Mouse (Mus musculus) heart, adult 2 months (tissue): ENCODE results near the gene Rgs7. TPM values are rescaled to one million over a fixed set of nuclear protein-coding genes. Genes with fewer than 3 reads are reported as not detected.

Source experiments
- DNase-seq, 2 experiments: peaks; one replicate each; pipeline ENCODE4 v3.0.0; 2021
- H3K27ac ChIP-seq: fragments of 200-600 bp; 2 replicates; pipeline ENCODE4 v1.8.1; 2022
- H3K27me3 ChIP-seq: fragments of 200-500 bp; 2 replicates; pipeline ENCODE4 v1.6.1; 2012; ENCODE audit warnings: mild to moderate bottlenecking, low read length, inconsistent platforms, mixed read lengths; ENCODE audit not compliant: control insufficient read depth, insufficient read depth
- H3K36me3 ChIP-seq: fragments of 200-500 bp; 2 replicates; pipeline ENCODE4 v1.6.1; 2012; ENCODE audit warnings: low read length, inconsistent platforms; ENCODE audit not compliant: control insufficient read depth, insufficient read depth
- H3K4me1 ChIP-seq: fragments of 200-500 bp; 2 replicates; pipeline ENCODE4 v1.6.1; 2011; ENCODE audit warnings: low read length; ENCODE audit not compliant: control insufficient read depth, insufficient read depth
- H3K4me3 ChIP-seq: fragments of 200-600 bp; 2 replicates; pipeline ENCODE4 v1.8.1; 2022
- H3K79me2 ChIP-seq: fragments of 200-500 bp; replicated peaks from 2 replicates; pipeline ENCODE4 v1.6.1; 2012; ENCODE audit warnings: mild to moderate bottlenecking, inconsistent platforms, low read length, moderate library complexity, mixed read lengths; ENCODE audit not compliant: control insufficient read depth, insufficient read depth
- H3K9ac ChIP-seq: fragments of 200-500 bp; 2 replicates; pipeline ENCODE4 v1.6.1; 2012; ENCODE audit warnings: low read depth, mild to moderate bottlenecking, control low read depth, inconsistent platforms, low read length, mixed read lengths
- CTCF ChIP-seq: fragments of 200-600 bp; IDR thresholded peaks from 2 replicates; pipeline ENCODE4 v1.8.1; 2022; ENCODE audit warnings: antibody characterized with exemption, mild to moderate bottlenecking, moderate library complexity
- EP300 ChIP-seq: fragments of 200-500 bp; IDR thresholded peaks from 2 replicates; pipeline ENCODE4 v1.6.1; 2011; ENCODE audit warnings: low read depth, low read length, control low read depth; ENCODE audit not compliant: insufficient read depth
- POLR2A ChIP-seq: fragments of 200-500 bp; IDR thresholded peaks from 2 replicates; pipeline ENCODE4 v1.6.1; 2011; ENCODE audit warnings: mild to moderate bottlenecking, low read depth, low read length, control low read depth; ENCODE audit not compliant: insufficient read depth
- WGBS: fragments of 180-500 bp; shearing (Covaris S2); methylation state at CpG from one replicate; pipeline ENCODE4 v1.1.7; 2018; 5-methylcytosine and 5-hydroxymethylcytosine counted together
- intact Hi-C: fragments of 180-260 bp; cut with DNase I; formaldehyde crosslinking; loops from one replicate; pipeline ENCODE4 v1.15.1; 2025
- polyA plus RNA-seq: library from polyadenylated mRNA; depleted of rRNA; stranded (reverse); fragments of >200 nt; gene quantifications from 2 replicates; pipeline ENCODE4 v1.2.3, GENCODE M21; 2012
- total RNA-seq, 2 experiments: library from RNA; stranded (reverse); gene quantifications; 2 replicates each; pipeline ENCODE4 v1.2.3; 2021

Gene Rgs7
- total and polyA plus RNA-seq, 3 experiments = 1.3 to 3.0 (median 1.8) TPM

- Histone ChIP-seq H3K27ac (no peak overlapping the region), H3K27me3 (no peaks in the 10 kb centered on the region), H3K79me2 (no peaks in the 10 kb centered on the region), H3K4me1 (no peaks in the 10 kb centered on the region), H3K36me3 (no peaks in the 10 kb centered on the region), H3K9ac (no peak overlapping the region), H3K4me3 (no peak overlapping the region)
- no peak for DNase-seq
- intact Hi-C loops = no loop called here
- TF ChIP-seq POLR2A = no peak
- TF ChIP-seq CTCF = no peak
- TF ChIP-seq EP300 = no peak
Measured at GRCm38 (mm10) chr1:175372571-175372970, 119.7 kb downstream of the Rgs7 start.

DNA sequence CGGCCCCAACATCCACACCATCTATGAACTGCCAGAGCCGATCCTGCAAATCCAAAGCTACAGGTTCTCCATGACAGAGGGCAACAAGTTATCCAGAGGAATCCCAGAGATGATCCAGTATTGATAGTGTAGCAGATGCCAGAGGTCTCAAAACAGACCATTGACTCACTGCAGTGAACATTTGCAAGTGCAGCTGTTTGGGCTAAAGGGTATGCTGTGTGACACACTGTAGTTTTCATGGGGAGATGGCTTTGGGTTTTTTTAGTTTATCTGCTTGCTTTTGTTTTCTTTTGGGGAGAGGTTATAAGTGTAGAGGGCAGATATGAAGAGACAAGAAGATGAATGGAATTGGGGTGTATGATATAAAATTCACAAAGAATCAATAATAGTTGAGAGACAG is 124.2 kb downstream of the Rgs7 start:
- TF ChIP-seq CTCF = no peak
- no peak for TF ChIP-seq POLR2A
- TF ChIP-seq EP300 = no peak
- no peaks in the 10 kb centered on the region for H3K79me2 ChIP-seq
- DNase-seq = no peak
- no peak overlapping the region for H3K9ac ChIP-seq
- intact Hi-C loops = no loop called here
- no peak overlapping the region for H3K4me3 ChIP-seq
- no peaks in the 10 kb centered on the region for H3K4me1 ChIP-seq
- no peaks in the 10 kb centered on the region for H3K36me3 ChIP-seq
- no peak overlapping the region for H3K27ac ChIP-seq
- no peaks in the 10 kb centered on the region for H3K27me3 ChIP-seq
- 89% methylated on average over 2 of the region's 2 CpGs for WGBS

DNA sequence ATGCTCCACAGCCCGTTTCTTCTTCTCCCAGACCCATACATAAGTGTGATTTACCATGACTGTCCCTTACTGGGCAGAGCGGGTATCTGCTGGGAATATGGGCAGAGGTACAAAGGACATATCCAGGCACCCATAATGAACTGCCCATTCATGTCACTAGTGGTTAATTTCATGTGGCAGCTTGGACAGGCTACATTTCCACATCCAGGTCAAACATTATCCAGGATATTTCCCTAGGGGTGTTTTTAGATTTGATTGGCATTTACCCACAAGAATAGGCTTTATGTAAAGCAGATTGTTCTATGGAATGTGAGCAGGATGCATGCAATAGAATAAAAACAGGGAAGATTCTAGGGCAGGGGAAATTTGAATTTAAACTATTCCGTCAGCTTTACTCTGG is 128.7 kb downstream of the Rgs7 start:
- intact Hi-C loops = loop anchor here (5.0 kb wide), 1 partner anchor 54 kb away; no protein-coding TSS in a partner anchor
- no peak for DNase-seq
- Histone ChIP-seq H3K27ac (no peak overlapping the region), H3K9ac (no peak overlapping the region), H3K79me2 (no peaks in the 10 kb centered on the region), H3K27me3 (no peaks in the 10 kb centered on the region), H3K4me1 (peaks cover 2% of the 10 kb centered on the region), H3K36me3 (peaks cover 3% of the 10 kb centered on the region), H3K4me3 (no peak overlapping the region)
- no peak for TF ChIP-seq POLR2A
- no peak for TF ChIP-seq EP300
- no peak for TF ChIP-seq CTCF
- 83% methylated on average over 3 of the region's 3 CpGs for WGBS

DNA sequence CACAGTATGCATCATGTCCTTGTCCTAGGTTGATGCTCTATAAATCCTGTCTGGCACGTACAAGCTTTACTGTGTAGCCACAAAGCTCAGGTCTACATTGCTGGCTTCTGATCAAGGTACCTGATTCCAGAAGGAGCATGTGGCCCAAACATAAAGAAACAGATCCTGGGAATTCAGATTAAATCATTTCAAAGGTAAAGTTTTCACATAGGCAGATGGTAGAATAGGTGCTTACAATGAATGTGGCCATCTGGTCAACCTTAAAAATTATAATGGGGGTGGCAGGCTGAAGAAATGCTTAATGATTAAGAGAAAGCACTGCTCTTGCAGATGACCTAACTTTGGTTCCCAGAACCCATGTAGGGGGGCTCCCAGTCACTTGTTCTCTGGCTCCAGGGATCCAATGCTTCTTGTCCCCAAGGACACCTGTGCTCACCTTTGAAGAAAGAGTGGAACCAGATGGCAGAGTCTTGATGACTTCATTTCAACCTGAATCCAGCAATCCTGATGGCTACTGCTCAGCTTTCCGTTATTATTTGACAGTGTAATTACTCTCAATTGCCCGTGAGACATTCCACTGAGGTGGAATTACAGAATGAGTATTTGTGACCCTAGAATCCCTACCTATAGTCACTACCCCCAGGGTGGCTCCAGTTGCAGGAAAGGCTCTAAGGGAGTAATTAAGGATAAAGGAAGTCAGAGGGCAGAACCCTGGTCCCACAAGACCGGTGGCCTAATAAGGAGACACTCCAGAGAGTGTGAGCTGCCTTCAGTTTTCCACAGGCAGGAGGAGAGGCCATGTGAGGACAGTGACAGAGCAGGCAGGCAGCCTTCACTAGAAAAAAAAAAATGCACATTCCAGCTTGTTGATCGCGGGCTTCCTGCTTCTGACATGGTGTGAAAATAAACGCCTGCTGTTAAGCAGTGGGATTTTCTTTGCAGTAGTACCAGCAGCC is 132.6 kb downstream of the Rgs7 start:
- peak; percentile 19 to 36 for DNase-seq
- Histone ChIP-seq H3K36me3 (peaks cover 3% of the 10 kb centered on the region), H3K9ac (no peak overlapping the region), H3K4me3 (no peak overlapping the region), H3K79me2 (no peaks in the 10 kb centered on the region), H3K27me3 (no peaks in the 10 kb centered on the region), H3K27ac (peak overlapping the region; percentile 29), H3K4me1 (peaks cover 2% of the 10 kb centered on the region)
- TF ChIP-seq CTCF = no peak
- TF ChIP-seq POLR2A = no peak
- TF ChIP-seq EP300 = peak; percentile 59; the same call in 1 of the 2 replicates
- intact Hi-C loops = loop anchor here (5.0 kb wide), 1 partner anchor 58 kb away; no protein-coding TSS in a partner anchor
- WGBS = 29% methylated on average over 7 of the region's 7 CpGs

DNA sequence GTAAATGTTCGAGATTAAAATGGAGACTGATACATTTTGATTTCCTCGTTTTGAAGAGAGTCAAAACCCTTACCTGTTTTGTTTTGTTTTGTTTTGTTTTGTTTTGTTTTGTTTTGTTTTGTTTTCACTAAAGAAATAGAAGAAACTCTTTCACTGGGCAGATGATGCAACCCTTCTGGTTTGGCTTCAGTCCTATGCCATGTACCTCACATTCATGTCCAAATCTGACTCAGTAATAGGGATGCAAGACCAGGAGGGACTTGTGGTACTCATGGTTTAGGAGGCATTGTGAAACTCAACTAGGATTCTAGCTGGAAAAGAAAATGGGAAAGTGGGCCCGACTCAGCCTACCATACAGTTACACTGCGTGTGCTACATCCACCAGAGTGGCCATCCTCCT is 139.4 kb downstream of the Rgs7 start:
- no peak for DNase-seq
- H3K27me3 ChIP-seq = no peaks in the 10 kb centered on the region
- H3K4me1 ChIP-seq = no peaks in the 10 kb centered on the region
- H3K36me3 ChIP-seq = no peaks in the 10 kb centered on the region
- no peak overlapping the region for H3K9ac ChIP-seq
- H3K79me2 ChIP-seq = no peaks in the 10 kb centered on the region
- WGBS = 71% methylated on average over 4 of the region's 4 CpGs
- TF ChIP-seq POLR2A (no peak), CTCF (no peak), EP300 (no peak)
- H3K4me3 ChIP-seq = no peak overlapping the region
- intact Hi-C loops = no loop called here
- H3K27ac ChIP-seq = no peak overlapping the region

DNA sequence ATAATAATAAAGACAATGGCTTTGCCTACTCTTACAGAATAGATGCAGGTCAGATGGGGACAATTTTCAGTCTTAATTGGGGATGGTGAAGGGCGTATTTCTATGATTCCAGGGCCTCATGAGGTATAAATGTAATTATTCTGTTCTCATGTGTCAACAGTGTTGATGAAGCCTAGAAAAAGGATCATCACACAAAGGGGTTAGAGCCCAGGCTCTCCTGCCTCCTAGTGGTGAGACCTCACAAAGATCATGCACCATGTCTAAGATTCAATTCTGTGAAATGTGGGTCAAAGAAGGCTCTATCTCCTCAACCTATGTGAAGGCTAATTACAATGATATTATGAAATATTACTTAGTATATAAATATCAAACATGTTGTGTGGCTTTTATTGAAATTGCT is 146.1 kb downstream of the Rgs7 start:
- 80% methylated on average over 1 of the region's 1 CpGs for WGBS
- intact Hi-C loops = no loop called here
- H3K4me1 ChIP-seq = no peaks in the 10 kb centered on the region

More for the DNA sequence above, 146.1 kb downstream of the Rgs7 start:
- Histone ChIP-seq H3K79me2 (no peaks in the 10 kb centered on the region), H3K27ac (no peak overlapping the region), H3K36me3 (no peaks in the 10 kb centered on the region), H3K9ac (no peak overlapping the region), H3K27me3 (no peaks in the 10 kb centered on the region), H3K4me3 (no peak overlapping the region)
- TF ChIP-seq CTCF (peak; percentile 33), EP300 (no peak), POLR2A (no peak)
- no peak for DNase-seq
